Mouse (Mus musculus): ENCODE results near the gene Olfr311. TPM values are rescaled to one million over a fixed set of nuclear protein-coding genes. Genes with fewer than 3 reads are reported as not detected.
"Not testable (repeated sequence)": the region's sequence is repeated elsewhere in the genome, so short reads cannot be mapped to it uniquely, and the experiment has no call there.

The Olfr311 gene
- polyA plus RNA-seq, 1 experiment from 2014 or later = not detected

DNA sequence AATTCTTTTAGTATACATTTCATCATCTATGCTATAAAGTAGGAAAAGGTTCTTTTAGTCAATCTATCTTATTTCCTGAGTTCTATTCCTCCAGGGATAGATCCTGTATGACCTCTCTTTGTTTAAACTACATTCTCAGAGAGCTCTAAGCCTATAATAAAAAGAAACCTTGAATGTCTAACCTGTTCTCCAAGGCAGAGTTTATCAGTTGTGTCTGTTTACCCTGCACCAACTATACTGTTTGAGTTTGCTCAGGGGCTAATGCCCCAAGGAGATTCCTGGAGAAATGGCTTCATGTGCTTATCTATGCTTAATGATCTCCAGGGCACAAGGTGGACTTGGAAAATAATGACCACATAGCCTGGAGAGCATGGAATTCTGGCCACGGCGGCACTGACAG lies 34.7 kb upstream of the Olfr311 start:
- Histone ChIP-seq H3K9me3 (ENCODE audit: control insufficient read depth, low read length) (no peaks in the 10 kb centered on the region), H3K4me2 (replicated peaks; ENCODE audit: low read depth, low read length) (no peak overlapping the region), H3K9ac (ENCODE audit: low read depth, low read length) (no peak overlapping the region), H3K4me1 (ENCODE audit: control insufficient read depth, insufficient read depth, low read length) (no peaks in the 10 kb centered on the region), H3K27ac (ENCODE audit: low read depth, low read length) (no peak overlapping the region), H3K27me3 (ENCODE audit: control insufficient read depth, insufficient read depth, low read length) (no peaks in the 10 kb centered on the region), H3K36me3 (ENCODE audit: control insufficient read depth, insufficient read depth, low read length) (no peaks in the 10 kb centered on the region), H3K4me3 (ENCODE audit: low read length) (no peak overlapping the region)
- WGBS = 60% methylated on average over 2 of the region's 2 CpGs
- no peak for ATAC-seq (ENCODE audit: low FRiP score, low TSS enrichment)

DNA sequence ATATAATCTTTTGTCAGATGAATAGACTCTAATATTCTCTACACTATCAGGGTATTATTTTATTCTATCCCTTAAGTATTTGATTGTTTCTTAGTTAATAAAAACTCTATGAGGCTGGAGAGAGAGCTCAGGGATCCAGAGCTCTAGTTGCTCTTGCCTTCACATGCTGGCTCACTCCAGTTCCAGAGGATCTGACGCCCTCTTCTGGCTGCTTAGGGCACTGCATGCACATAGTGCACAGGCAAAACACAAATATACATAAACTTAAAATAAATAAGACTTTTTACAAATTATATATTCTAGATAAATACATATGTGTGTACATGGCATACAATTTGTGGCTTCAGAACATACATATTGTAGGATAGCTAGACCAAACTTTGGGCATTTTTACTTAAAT lies 27.1 kb upstream of the Olfr311 start:
- H3K4me3 ChIP-seq (ENCODE audit: low read length) = no peak overlapping the region
- no peak for ATAC-seq (ENCODE audit: low FRiP score, low TSS enrichment)

DNA sequence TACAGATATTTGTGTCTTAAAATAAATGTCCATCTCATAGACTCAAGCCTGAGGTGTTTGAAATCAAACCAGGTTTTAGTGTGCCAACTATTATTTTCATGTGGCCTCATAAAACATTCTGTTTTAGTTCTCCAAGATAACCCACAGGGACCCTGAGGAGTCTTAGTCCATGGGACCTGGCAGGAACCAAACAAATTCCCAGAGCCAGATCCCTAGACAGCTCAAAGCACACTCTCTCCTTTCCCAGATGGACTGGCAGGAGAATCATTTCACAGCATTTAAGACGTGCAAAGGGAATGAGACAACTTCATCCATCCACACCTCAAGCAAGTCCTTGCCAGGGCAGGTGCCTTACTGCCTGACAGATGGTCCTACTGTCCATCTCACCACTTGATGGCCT lies 24.4 kb upstream of the Olfr311 start, which contains the start of gene Olfr313:
TSS of gene Olfr313 (plus strand) at position 301 of the 400 bp plus-strand sequence.
- 72% methylated on average over 1 of the region's 1 CpGs for WGBS
- H3K4me2 ChIP-seq (replicated peaks; ENCODE audit: low read depth, low read length); H3K36me3 ChIP-seq (ENCODE audit: control insufficient read depth, insufficient read depth, low read length); H3K4me3 ChIP-seq (ENCODE audit: low read length); ATAC-seq (ENCODE audit: low FRiP score, low TSS enrichment); H3K4me1 ChIP-seq (ENCODE audit: control insufficient read depth, insufficient read depth, low read length); H3K27ac ChIP-seq (ENCODE audit: low read depth, low read length); H3K9me3 ChIP-seq (ENCODE audit: control insufficient read depth, low read length); H3K9ac ChIP-seq (ENCODE audit: low read depth, low read length); H3K27me3 ChIP-seq (ENCODE audit: control insufficient read depth, insufficient read depth, low read length): not testable (repeated sequence)

More for the DNA sequence above, 27.1 kb upstream of the Olfr311 start:
- H3K9ac ChIP-seq (ENCODE audit: low read depth, low read length) = no peak overlapping the region
- no peak overlapping the region for H3K4me2 ChIP-seq (replicated peaks; ENCODE audit: low read depth, low read length)
- no peaks in the 10 kb centered on the region for H3K9me3 ChIP-seq (ENCODE audit: control insufficient read depth, low read length)
- no peak overlapping the region for H3K27ac ChIP-seq (ENCODE audit: low read depth, low read length)
- H3K27me3 ChIP-seq (ENCODE audit: control insufficient read depth, insufficient read depth, low read length) = no peaks in the 10 kb centered on the region
- no peaks in the 10 kb centered on the region for H3K36me3 ChIP-seq (ENCODE audit: control insufficient read depth, insufficient read depth, low read length)
- 11% methylated on average over 1 of the region's 1 CpGs for WGBS
- no peaks in the 10 kb centered on the region for H3K4me1 ChIP-seq (ENCODE audit: control insufficient read depth, insufficient read depth, low read length)

DNA sequence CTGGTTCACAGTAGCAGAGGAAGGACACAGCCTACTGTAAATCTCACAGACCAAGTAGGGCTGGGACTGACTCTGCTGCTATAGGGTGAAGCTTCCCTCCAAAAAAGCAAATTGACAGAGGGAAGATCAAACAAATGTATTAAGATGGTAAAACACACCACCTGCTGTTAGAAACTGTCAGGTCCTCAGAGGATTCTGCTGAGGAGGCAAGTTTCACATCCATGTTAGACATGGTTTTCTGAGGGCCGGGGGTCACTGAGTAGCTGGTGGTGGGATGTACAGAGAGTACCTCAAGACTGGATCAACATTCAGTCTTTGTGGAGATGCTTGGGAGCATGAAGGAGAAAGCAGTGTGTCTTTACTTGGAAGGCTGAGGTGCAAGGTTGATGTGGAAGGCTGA lies 23.4 kb upstream of the Olfr311 start:
- Histone ChIP-seq H3K27me3 (ENCODE audit: control insufficient read depth, insufficient read depth, low read length) (no peaks in the 10 kb centered on the region), H3K36me3 (ENCODE audit: control insufficient read depth, insufficient read depth, low read length) (no peaks in the 10 kb centered on the region), H3K4me1 (ENCODE audit: control insufficient read depth, insufficient read depth, low read length) (no peaks in the 10 kb centered on the region), H3K9ac (ENCODE audit: low read depth, low read length) (no peak overlapping the region), H3K4me2 (replicated peaks; ENCODE audit: low read depth, low read length) (no peak overlapping the region), H3K4me3 (ENCODE audit: low read length) (no peak overlapping the region), H3K27ac (ENCODE audit: low read depth, low read length) (no peak overlapping the region), H3K9me3 (ENCODE audit: control insufficient read depth, low read length) (no peaks in the 10 kb centered on the region)
- WGBS = 80% methylated on average over 1 of the region's 1 CpGs
- no peak for ATAC-seq (ENCODE audit: low FRiP score, low TSS enrichment)

DNA sequence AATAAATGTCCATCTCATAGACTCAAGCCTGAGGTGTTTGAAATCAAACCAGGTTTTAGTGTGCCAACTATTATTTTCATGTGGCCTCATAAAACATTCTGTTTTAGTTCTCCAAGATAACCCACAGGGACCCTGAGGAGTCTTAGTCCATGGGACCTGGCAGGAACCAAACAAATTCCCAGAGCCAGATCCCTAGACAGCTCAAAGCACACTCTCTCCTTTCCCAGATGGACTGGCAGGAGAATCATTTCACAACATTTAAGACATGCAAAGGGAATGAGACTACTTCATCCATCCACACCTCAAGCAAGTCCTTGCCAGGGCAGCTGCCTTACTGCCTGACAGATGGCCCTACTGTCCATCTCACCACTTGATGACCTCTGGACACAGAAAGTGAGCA lies 10.1 kb upstream of the Olfr311 start, which contains the start of gene Olfr312:
TSS of gene Olfr312 (plus strand) at position 301 of the 400 bp plus-strand sequence.
- ATAC-seq (ENCODE audit: low FRiP score, low TSS enrichment); H3K4me2 ChIP-seq (replicated peaks; ENCODE audit: low read depth, low read length): not testable (repeated sequence)

DNA sequence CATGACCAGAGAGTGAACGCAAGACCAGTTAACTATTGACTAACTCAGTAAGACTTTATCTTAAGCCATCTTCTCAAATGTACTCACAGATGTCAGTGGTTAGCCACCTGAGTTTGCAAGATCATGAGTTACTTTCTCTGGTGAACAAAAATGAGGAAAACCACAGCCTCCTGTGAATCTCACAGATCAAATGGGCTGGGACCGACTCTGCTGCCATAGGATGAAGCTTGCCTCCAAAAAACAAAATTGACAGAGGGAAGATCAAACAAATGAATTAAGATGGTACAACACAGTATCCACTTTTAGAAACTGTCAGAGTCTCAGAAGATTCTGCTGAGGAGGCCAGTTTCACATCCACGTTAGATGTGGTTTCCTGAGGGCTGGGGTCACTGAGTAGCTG lies 9.3 kb upstream of the Olfr311 start:
- H3K36me3 ChIP-seq (ENCODE audit: control insufficient read depth, insufficient read depth, low read length) = no peaks in the 10 kb centered on the region
- H3K4me2 ChIP-seq (replicated peaks; ENCODE audit: low read depth, low read length) = no peak overlapping the region
- no peak overlapping the region for H3K27ac ChIP-seq (ENCODE audit: low read depth, low read length)
- no peaks in the 10 kb centered on the region for H3K4me1 ChIP-seq (ENCODE audit: control insufficient read depth, insufficient read depth, low read length)
- no peak for ATAC-seq (ENCODE audit: low FRiP score, low TSS enrichment)
- H3K4me3 ChIP-seq (ENCODE audit: low read length) = no peak overlapping the region
- no peaks in the 10 kb centered on the region for H3K27me3 ChIP-seq (ENCODE audit: control insufficient read depth, insufficient read depth, low read length)
- WGBS = 83% methylated on average over 3 of the region's 3 CpGs
- H3K9ac ChIP-seq (ENCODE audit: low read depth, low read length) = no peak overlapping the region
- H3K9me3 ChIP-seq (ENCODE audit: control insufficient read depth, low read length) = no peaks in the 10 kb centered on the region

More for the DNA sequence above, 10.1 kb upstream of the Olfr311 start, which contains the start of gene Olfr312:
- not testable (repeated sequence) for H3K9me3 ChIP-seq (ENCODE audit: control insufficient read depth, low read length); H3K27ac ChIP-seq (ENCODE audit: low read depth, low read length); H3K4me1 ChIP-seq (ENCODE audit: control insufficient read depth, insufficient read depth, low read length); H3K27me3 ChIP-seq (ENCODE audit: control insufficient read depth, insufficient read depth, low read length); H3K36me3 ChIP-seq (ENCODE audit: control insufficient read depth, insufficient read depth, low read length); H3K4me3 ChIP-seq (ENCODE audit: low read length); H3K9ac ChIP-seq (ENCODE audit: low read depth, low read length)

DNA sequence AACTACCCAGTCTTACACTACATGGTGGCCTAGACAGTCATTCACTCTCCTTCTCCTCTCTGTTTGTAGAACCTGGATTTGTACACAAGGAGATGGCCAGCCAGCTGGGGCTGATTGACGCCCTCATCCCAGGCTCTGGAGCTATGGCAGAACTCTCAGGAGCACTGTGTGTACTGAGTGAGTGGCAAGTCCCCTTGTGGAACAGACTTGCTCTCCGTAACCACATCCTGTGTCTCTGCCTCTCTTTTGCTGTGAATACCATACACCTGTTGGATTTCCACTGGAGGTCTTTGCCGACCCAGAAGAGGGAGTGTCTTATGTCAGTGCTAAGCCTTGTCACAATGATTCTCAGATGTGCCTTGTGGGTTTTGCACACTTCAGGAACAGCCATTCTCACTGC lies 6.5 kb upstream of the Olfr311 start:
- not testable (repeated sequence) for ATAC-seq (ENCODE audit: low FRiP score, low TSS enrichment); H3K36me3 ChIP-seq (ENCODE audit: control insufficient read depth, insufficient read depth, low read length); H3K27me3 ChIP-seq (ENCODE audit: control insufficient read depth, insufficient read depth, low read length); H3K9ac ChIP-seq (ENCODE audit: low read depth, low read length); H3K4me3 ChIP-seq (ENCODE audit: low read length); H3K9me3 ChIP-seq (ENCODE audit: control insufficient read depth, low read length); H3K4me1 ChIP-seq (ENCODE audit: control insufficient read depth, insufficient read depth, low read length); H3K4me2 ChIP-seq (replicated peaks; ENCODE audit: low read depth, low read length); H3K27ac ChIP-seq (ENCODE audit: low read depth, low read length)
- WGBS = 72% methylated on average over 3 of the region's 3 CpGs

DNA sequence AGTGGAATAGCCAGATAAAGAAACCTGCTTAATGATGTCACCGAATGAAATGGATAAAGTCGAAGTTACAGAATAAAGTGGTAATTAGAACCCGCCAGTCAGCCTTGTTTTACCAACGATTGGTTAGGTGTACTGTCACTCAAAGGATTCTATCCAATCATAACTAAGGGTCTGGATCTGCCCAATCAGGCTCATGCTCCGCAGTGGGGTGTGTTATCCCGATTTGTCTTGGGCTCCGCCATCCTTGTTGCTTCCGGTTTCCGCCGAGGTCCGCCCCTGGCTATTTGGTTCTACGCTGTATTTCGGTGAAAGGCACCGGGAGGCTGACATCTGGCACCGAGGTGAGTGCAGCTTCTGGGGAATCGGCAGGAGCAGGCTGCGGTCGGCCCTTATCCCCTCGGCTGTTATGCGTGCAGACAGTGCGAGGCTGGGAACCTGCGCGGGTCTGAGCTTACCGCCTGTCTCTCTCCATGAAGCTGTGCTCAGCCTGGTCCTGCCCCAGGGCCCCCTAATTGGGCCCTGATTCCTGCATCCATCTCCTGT lies 7.9 kb downstream of the Olfr311 start, which contains the start of gene Gm12258:
TSS of gene Gm12258 (plus strand) at position 240 of the 543 bp plus-strand sequence.
- no peaks in the 10 kb centered on the region for H3K27me3 ChIP-seq (ENCODE audit: control insufficient read depth, insufficient read depth, low read length)
- peaks cover 5% of the 10 kb centered on the region for H3K4me1 ChIP-seq (ENCODE audit: control insufficient read depth, insufficient read depth, low read length)
- peak within 1 kb of the TSS; percentile 72 for H3K4me2 ChIP-seq (replicated peaks; ENCODE audit: low read depth, low read length)
- H3K27ac ChIP-seq (ENCODE audit: low read depth, low read length) = no peak within 1 kb of the TSS
- WGBS = under 1% methylated on average over 24 of the region's 24 CpGs
- no peaks in the 10 kb centered on the region for H3K9me3 ChIP-seq (ENCODE audit: control insufficient read depth, low read length)
- peaks cover 18% of the 10 kb centered on the region for H3K36me3 ChIP-seq (ENCODE audit: control insufficient read depth, insufficient read depth, low read length)
- ATAC-seq (ENCODE audit: low FRiP score, low TSS enrichment) = peak; percentile 100
- peak within 1 kb of the TSS; percentile 80 for H3K9ac ChIP-seq (ENCODE audit: low read depth, low read length)
- peak within 1 kb of the TSS; percentile 68 for H3K4me3 ChIP-seq (ENCODE audit: low read length)

DNA sequence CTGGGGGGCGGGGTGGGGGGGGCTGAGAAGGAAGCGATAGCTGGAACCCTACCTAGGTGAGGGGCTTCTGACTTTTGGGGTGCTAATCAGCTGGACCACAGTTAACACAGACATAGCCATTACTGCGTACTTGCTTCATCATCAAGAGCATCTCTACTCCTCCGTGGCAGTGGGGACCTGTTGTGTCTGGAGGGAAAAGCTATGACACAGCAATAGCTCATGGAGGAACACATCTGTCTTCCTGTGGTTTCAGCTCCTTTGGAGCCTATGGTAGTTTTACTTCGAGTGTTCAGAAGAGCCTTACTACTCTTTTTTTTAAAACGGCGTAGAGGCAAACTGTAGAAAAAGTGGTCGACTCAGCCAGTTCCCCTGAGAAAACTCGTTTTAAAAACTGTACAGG lies 8.6 kb downstream of the Olfr311 start:
- no peak for ATAC-seq (ENCODE audit: low FRiP score, low TSS enrichment)
- Histone ChIP-seq H3K9ac (ENCODE audit: low read depth, low read length) (peak overlapping the region; percentile 80), H3K4me1 (ENCODE audit: control insufficient read depth, insufficient read depth, low read length) (peaks cover 5% of the 10 kb centered on the region), H3K27me3 (ENCODE audit: control insufficient read depth, insufficient read depth, low read length) (no peaks in the 10 kb centered on the region), H3K27ac (ENCODE audit: low read depth, low read length) (no peak overlapping the region), H3K9me3 (ENCODE audit: control insufficient read depth, low read length) (no peaks in the 10 kb centered on the region), H3K4me3 (ENCODE audit: low read length) (peak overlapping the region; percentile 68), H3K4me2 (replicated peaks; ENCODE audit: low read depth, low read length) (peak overlapping the region; percentile 72), H3K36me3 (ENCODE audit: control insufficient read depth, insufficient read depth, low read length) (peaks cover 18% of the 10 kb centered on the region)
- WGBS = 45% methylated on average over 9 of the region's 9 CpGs
